Mouse (Mus musculus) MEL (cell line): ENCODE data around the gene Atp2a2. TPM values are rescaled to one million over a fixed set of nuclear protein-coding genes. Genes with fewer than 3 reads are reported as not detected.
A peak's percentile ranks its signal among the peaks of the same experiment; 100 is the strongest.

Experiments used
- DNase-seq: peaks from one replicate; pipeline ENCODE4 v3.0.0; 2011; ENCODE audit warnings: low read depth, low spot score
- H3K27ac ChIP-seq: 2 replicates; pipeline ENCODE4 v1.5.1; 2012; ENCODE audit warnings: low read depth, mild to moderate bottlenecking, control low read depth, low read length, moderate library complexity; ENCODE audit not compliant: control insufficient read depth
- H3K27me3 ChIP-seq, 2 experiments: fragments of 150-350 bp in 1 of 2; sonication (generic) in 1 of 2; 2 replicates each; pipeline ENCODE4 v1.6.1; 2012; ENCODE audit warnings: low read length in 2 of 2, mild to moderate bottlenecking in 2 of 2, improper control_type of control experiment in 1 of 2, moderate library complexity in 1 of 2; ENCODE audit not compliant: insufficient read depth in 2 of 2, control insufficient read depth in 1 of 2
- H3K36me3 ChIP-seq, 2 experiments: 2 replicates each; pipeline ENCODE4 v1.6.1; 2012 to 2014; ENCODE audit warnings: low read length in 2 of 2, improper control_type of control experiment in 1 of 2, inconsistent platforms in 1 of 2, mild to moderate bottlenecking in 1 of 2; ENCODE audit not compliant: insufficient read depth in 2 of 2, control insufficient read depth in 1 of 2
- H3K4me1 ChIP-seq, 2 experiments: fragments of 150-350 bp in 1 of 2; sonication (generic) in 1 of 2; 2 replicates each; pipeline ENCODE4 v1.6.1; 2012; ENCODE audit warnings: low read length in 2 of 2, improper control_type of control experiment in 1 of 2, mild to moderate bottlenecking in 1 of 2; ENCODE audit not compliant: insufficient read depth in 2 of 2, control insufficient read depth in 1 of 2
- H3K4me3 ChIP-seq, 2 experiments: fragments of 150-350 bp in 1 of 2; sonication (generic) in 1 of 2; 2 replicates each; pipeline ENCODE4 v1.5.1; 2012; ENCODE audit warnings: low read depth in 2 of 2, low read length in 2 of 2, mild to moderate bottlenecking in 2 of 2, moderate library complexity in 2 of 2, control low read depth in 1 of 2, improper control_type of control experiment in 1 of 2; ENCODE audit not compliant: control insufficient read depth in 1 of 2, insufficient read depth in 1 of 2
- H3K79me2 ChIP-seq: 2 replicates; pipeline ENCODE4 v1.6.1; 2012; ENCODE audit warnings: mild to moderate bottlenecking, low read length, moderate library complexity; ENCODE audit not compliant: control insufficient read depth, poor library complexity, insufficient read depth
- H3K9ac ChIP-seq: 2 replicates; pipeline ENCODE4 v1.6.1; 2012; ENCODE audit warnings: low read depth, mild to moderate bottlenecking, control low read depth, low read length, moderate library complexity; ENCODE audit not compliant: control insufficient read depth, poor library complexity, severe bottlenecking
- H3K9me3 ChIP-seq: fragments of 150-350 bp; sonication (generic); replicated peaks from 2 replicates; pipeline ENCODE4 v1.6.1; 2012; ENCODE audit warnings: mild to moderate bottlenecking, low read length, improper control_type of control experiment, moderate library complexity; ENCODE audit not compliant: insufficient read depth
- BHLHE40 ChIP-seq: IDR thresholded peaks from 2 replicates; pipeline ENCODE4 v1.6.1; 2012; ENCODE audit warnings: low read depth, mild to moderate bottlenecking, inconsistent platforms, low read length, improper control_type of control experiment, borderline replicate concordance
- CHD1 ChIP-seq: IDR thresholded peaks from 2 replicates; pipeline ENCODE4 v1.6.1; 2012; ENCODE audit warnings: low read depth, mild to moderate bottlenecking, inconsistent platforms, low read length, improper control_type of control experiment
- CHD2 ChIP-seq: IDR thresholded peaks from 2 replicates; pipeline ENCODE4 v1.6.1; 2011; ENCODE audit warnings: low read length, improper control_type of control experiment
- CTCF ChIP-seq, 3 experiments: IDR thresholded peaks in 2 of 3; conservative IDR thresholded peaks in 1 of 3; 2 replicates each; pipeline ENCODE4 v1.5.1; 2011 to 2012; ENCODE audit warnings: low read length in 3 of 3, low read depth in 2 of 3, mild to moderate bottlenecking in 2 of 3, improper control_type of control experiment in 1 of 3, inconsistent platforms in 1 of 3, mixed read lengths in 1 of 3, moderate library complexity in 1 of 3; ENCODE audit not compliant: control insufficient read depth in 1 of 3, insufficient read depth in 1 of 3, poor library complexity in 1 of 3, severe bottlenecking in 1 of 3
- E2F4 ChIP-seq: IDR thresholded peaks from 2 replicates; pipeline ENCODE4 v1.6.1; 2011; ENCODE audit warnings: low read depth, low read length, improper control_type of control experiment, borderline replicate concordance
- ELF1 ChIP-seq: IDR thresholded peaks from 2 replicates; pipeline ENCODE4 v1.6.1; 2014; ENCODE audit warnings: low read depth, mild to moderate bottlenecking, inconsistent platforms, low read length, improper control_type of control experiment, moderate library complexity
- ETS1 ChIP-seq: IDR thresholded peaks from 2 replicates; pipeline ENCODE4 v1.6.1; 2012; ENCODE audit warnings: low read depth, mild to moderate bottlenecking, inconsistent platforms, low read length, improper control_type of control experiment, moderate library complexity
- GABPA ChIP-seq: IDR thresholded peaks from 2 replicates; pipeline ENCODE4 v1.6.1; 2012; ENCODE audit warnings: low read depth, mild to moderate bottlenecking, inconsistent platforms, low read length, improper control_type of control experiment, moderate library complexity
- GATA1 ChIP-seq: IDR thresholded peaks from 2 replicates; pipeline ENCODE4 v1.6.1; 2011; ENCODE audit warnings: low read depth, low read length, improper control_type of control experiment
- KAT2A ChIP-seq: conservative IDR thresholded peaks from 2 replicates; pipeline ENCODE4 v1.6.1; 2012; ENCODE audit warnings: low read depth, low read length, improper control_type of control experiment, inconsistent platforms
- MAX ChIP-seq: IDR thresholded peaks from 2 replicates; pipeline ENCODE4 v1.6.1; 2011; ENCODE audit warnings: low read length, improper control_type of control experiment
- MAZ ChIP-seq: IDR thresholded peaks from 2 replicates; pipeline ENCODE4 v1.6.1; 2012; ENCODE audit warnings: low read depth, mild to moderate bottlenecking, inconsistent platforms, low read length, improper control_type of control experiment
- MEF2A ChIP-seq: IDR thresholded peaks from 2 replicates; pipeline ENCODE4 v1.6.1; 2014; ENCODE audit warnings: low read depth, mild to moderate bottlenecking, inconsistent platforms, low read length, improper control_type of control experiment; ENCODE audit not compliant: poor library complexity, insufficient replicate concordance, severe bottlenecking; ENCODE audit errors: extremely low read depth
- MXI1 ChIP-seq: IDR thresholded peaks from 2 replicates; pipeline ENCODE4 v1.6.1; 2011; ENCODE audit warnings: mild to moderate bottlenecking, low read depth, low read length, improper control_type of control experiment
- MYB ChIP-seq: IDR thresholded peaks from 2 replicates; pipeline ENCODE4 v1.6.1; 2011; ENCODE audit warnings: mild to moderate bottlenecking, low read depth, low read length, improper control_type of control experiment
- MYC ChIP-seq: IDR thresholded peaks from 2 replicates; pipeline ENCODE4 v1.6.1; 2011; ENCODE audit warnings: low read depth, mild to moderate bottlenecking, low read length, improper control_type of control experiment, moderate library complexity
- NELFE ChIP-seq: IDR thresholded peaks from 2 replicates; pipeline ENCODE4 v1.6.1; 2011; ENCODE audit warnings: low read depth, low read length, improper control_type of control experiment
- NRF1 ChIP-seq: IDR thresholded peaks from 2 replicates; pipeline ENCODE4 v1.6.1; 2014; ENCODE audit warnings: low read depth, mild to moderate bottlenecking, inconsistent platforms, low read length, improper control_type of control experiment, moderate library complexity; ENCODE audit not compliant: poor library complexity, insufficient read depth, severe bottlenecking
- POLR2A ChIP-seq, 2 experiments: IDR thresholded peaks; 2 replicates each; pipeline ENCODE4 v1.6.1; 2011 to 2012; ENCODE audit warnings: low read length in 2 of 2, mild to moderate bottlenecking in 2 of 2, control low read depth in 1 of 2, improper control_type of control experiment in 1 of 2, low read depth in 1 of 2, moderate library complexity in 1 of 2; ENCODE audit not compliant: control insufficient read depth in 1 of 2, insufficient read depth in 1 of 2, poor library complexity in 1 of 2
- POLR2AphosphoS2 ChIP-seq: IDR thresholded peaks from 2 replicates; pipeline ENCODE4 v1.6.1; 2011; ENCODE audit warnings: low read length, improper control_type of control experiment
- RCOR1 ChIP-seq: IDR thresholded peaks from 2 replicates; pipeline ENCODE4 v1.6.1; 2012; ENCODE audit warnings: low read depth, mild to moderate bottlenecking, inconsistent platforms, low read length, improper control_type of control experiment
- SIN3A ChIP-seq: IDR thresholded peaks from 2 replicates; pipeline ENCODE4 v1.6.1; 2012; ENCODE audit warnings: low read length, improper control_type of control experiment, inconsistent platforms
- SMC3 ChIP-seq: IDR thresholded peaks from 2 replicates; pipeline ENCODE4 v1.6.1; 2011; ENCODE audit warnings: low read depth, low read length, improper control_type of control experiment
- TAL1 ChIP-seq: IDR thresholded peaks from 2 replicates; pipeline ENCODE4 v1.6.1; 2012; ENCODE audit warnings: mild to moderate bottlenecking, inconsistent platforms, low read length, moderate library complexity, mixed read lengths
- TCF12 ChIP-seq: IDR thresholded peaks from 2 replicates; pipeline ENCODE4 v1.6.1; 2014; ENCODE audit warnings: low read depth, mild to moderate bottlenecking, inconsistent platforms, low read length, improper control_type of control experiment, moderate library complexity
- ZKSCAN1 ChIP-seq: IDR thresholded peaks from 2 replicates; pipeline ENCODE4 v1.6.1; 2012; ENCODE audit warnings: low read depth, mild to moderate bottlenecking, inconsistent platforms, low read length, improper control_type of control experiment, moderate library complexity
- ZMIZ1 ChIP-seq: IDR thresholded peaks from 2 replicates; pipeline ENCODE4 v1.6.1; 2012; ENCODE audit warnings: low read depth, mild to moderate bottlenecking, inconsistent platforms, low read length, improper control_type of control experiment, moderate library complexity
- ZNF384 ChIP-seq: IDR thresholded peaks from 2 replicates; pipeline ENCODE4 v1.6.1; 2012; ENCODE audit warnings: low read depth, mild to moderate bottlenecking, inconsistent platforms, low read length, improper control_type of control experiment
- polyA plus RNA-seq, 2 experiments: library from polyadenylated mRNA; stranded (reverse) in 1 of 2; unstranded in 1 of 2; fragments of >175 nt in 1 of 2; fragments of >200 nt in 1 of 2; gene quantifications; 2 replicates each; pipeline versions ENCODE4 v1.2.1 to v1.2.4; 2012; ENCODE audit warnings: low replicate concordance in 2 of 2, low read depth in 1 of 2; ENCODE audit not compliant: insufficient read length in 2 of 2, insufficient read depth in 1 of 2, missing spikeins in 1 of 2
- total RNA-seq: library from RNA; depleted of rRNA; stranded (reverse); fragments of 300-350 nt; gene quantifications from 2 replicates; pipeline ENCODE4 v1.2.3, GENCODE M21; 2012

Atp2a2 gene
- total and polyA plus RNA-seq, 3 experiments = 117 to 199 (median 176) TPM

DNA sequence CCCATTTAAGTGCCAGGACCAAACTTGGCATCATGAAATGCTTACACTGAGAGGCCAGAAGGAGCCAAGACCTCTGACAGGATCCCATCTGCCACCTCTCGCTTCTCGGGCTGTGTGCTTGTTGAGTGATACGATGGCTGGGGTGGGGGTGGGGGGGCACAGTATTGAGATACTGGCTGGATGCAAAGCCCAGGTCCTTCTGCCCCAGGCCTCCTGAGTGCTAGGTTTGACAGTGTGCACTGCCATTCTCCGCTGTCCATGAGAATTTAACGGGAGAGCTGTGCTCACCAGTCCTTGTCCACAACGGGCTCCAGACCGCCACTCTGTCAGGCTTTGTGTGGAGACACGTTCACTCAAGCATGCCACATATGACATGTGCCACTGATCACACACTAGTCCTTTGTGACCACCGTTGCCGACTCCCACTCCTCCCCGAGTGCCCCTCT lies 6.9 kb upstream of the Atp2a2 start:
- Histone ChIP-seq H3K36me3 (peaks cover 0 to 5% of the 10 kb centered on the region in 2 experiments; a peak in 2 of 4 replicates), H3K27ac (no peak overlapping the region), H3K27me3 (no peaks in the 10 kb centered on the region), H3K9ac (no peak overlapping the region)
- DNase-seq = no peak
- no peak for TF ChIP-seq BHLHE40
- TF ChIP-seq MAZ = no peak
- no peak for TF ChIP-seq NRF1
- no peak for TF ChIP-seq MXI1
- no peak for TF ChIP-seq POLR2A (IDR thresholded peaks at IDR 0.05; ENCODE audit: control insufficient read depth in 1 of 2, insufficient read depth in 1 of 2, low read depth in 1 of 2, low read length in 2 of 2, poor library complexity in 1 of 2)
- TF ChIP-seq SMC3 = no peak
- TF ChIP-seq RCOR1 = no peak
- TF ChIP-seq MYB = no peak
- TF ChIP-seq CHD1 = no peak
- TF ChIP-seq GATA1 = no peak
- no peak for TF ChIP-seq MEF2A
- TF ChIP-seq, all 39 proteins: peak for 0
- no peaks in the 10 kb centered on the region for H3K9me3 ChIP-seq
- no peaks in the 10 kb centered on the region for H3K79me2 ChIP-seq
- H3K4me1 ChIP-seq = peaks cover 0 to 9% of the 10 kb centered on the region in 2 experiments; a peak in 3 of 4 replicates
- no peak overlapping the region for H3K4me3 ChIP-seq

DNA sequence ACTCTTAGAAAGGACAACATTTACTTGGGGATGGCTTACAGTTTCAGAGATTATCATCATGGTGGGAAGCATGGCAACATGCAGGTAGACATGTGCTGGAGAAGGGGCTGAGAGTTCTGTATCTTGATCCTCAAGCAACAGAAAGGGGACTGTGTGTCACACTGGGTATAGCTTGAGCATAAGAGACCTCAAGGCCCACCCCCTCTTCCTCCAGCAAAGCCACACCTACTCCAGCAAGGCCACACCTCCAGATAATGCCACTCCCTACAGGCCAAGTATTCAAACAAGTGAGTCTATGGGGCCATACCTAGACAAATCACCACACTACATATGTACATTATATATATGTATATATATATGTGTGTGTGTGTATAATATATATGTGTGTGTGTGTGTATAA lies 5.4 kb upstream of the Atp2a2 start:
- Histone ChIP-seq H3K4me3 (no peak overlapping the region), H3K27ac (no peak overlapping the region), H3K9ac (no peak overlapping the region), H3K79me2 (peaks cover under 1% of the 10 kb centered on the region; the same call in 1 of the 2 replicates), H3K9me3 (no peaks in the 10 kb centered on the region), H3K4me1 (peaks cover 0 to 11% of the 10 kb centered on the region in 2 experiments; a peak in 2 of 4 replicates), H3K27me3 (no peaks in the 10 kb centered on the region), H3K36me3 (peaks cover 0 to 7% of the 10 kb centered on the region in 2 experiments; a peak in 2 of 4 replicates)
- TF ChIP-seq ETS1 (no peak), GABPA (no peak), MAZ (no peak), TAL1 (no peak), SMC3 (no peak), MAX (no peak), RCOR1 (no peak)
- no peak for DNase-seq

GRCm38 (mm10) chr5:122506462-122506861 lies 4.4 kb upstream of the Atp2a2 start:
- Histone ChIP-seq H3K9ac (no peak overlapping the region), H3K79me2 (peaks cover 7% of the 10 kb centered on the region), H3K27me3 (no peaks in the 10 kb centered on the region), H3K9me3 (no peaks in the 10 kb centered on the region), H3K27ac (no peak overlapping the region), H3K36me3 (peaks cover 0 to 5% of the 10 kb centered on the region in 2 experiments; a peak in 2 of 4 replicates), H3K4me3 (no peak overlapping the region), H3K4me1 (peaks cover 0 to 8% of the 10 kb centered on the region in 2 experiments; a peak in 2 of 4 replicates)
- DNase-seq = peak; percentile 29
- TF ChIP-seq CTCF (IDR thresholded peaks at IDR 0.05 in 2 of 3, conservative IDR thresholded peaks at IDR 0.05 in 1 of 3; ENCODE audit: control insufficient read depth in 1 of 3, insufficient read depth in 1 of 3, low read depth in 2 of 3, low read length in 3 of 3, poor library complexity in 1 of 3, severe bottlenecking in 1 of 3) (peak; percentile 43 to 48 (median 44)), ZNF384 (no peak), E2F4 (no peak), ELF1 (no peak), ZKSCAN1 (no peak), SIN3A (no peak), KAT2A (no peak), MYC (no peak), RCOR1 (no peak), NELFE (no peak), ZMIZ1 (no peak), TCF12 (no peak), ETS1 (no peak), CHD2 (no peak), POLR2AphosphoS2 (no peak)
